Mouse (Mus musculus) myocyte (in vitro differentiated cells): ENCODE measurements around the gene Pld4.

Experiments
- CEBPB ChIP-seq: IDR thresholded peaks from 2 replicates; pipeline ENCODE4 v1.6.1; 2011; ENCODE audit warnings: mild to moderate bottlenecking, moderate library complexity; ENCODE audit not compliant: poor library complexity, insufficient read depth, severe bottlenecking
- MAX ChIP-seq: IDR thresholded peaks from one replicate; pipeline ENCODE4 v1.6.1; 2011; ENCODE audit warnings: low read depth, mild to moderate bottlenecking, control low read depth
- POLR2A ChIP-seq: IDR thresholded peaks from one replicate; pipeline ENCODE4 v1.6.1; 2011; ENCODE audit warnings: low read depth, mild to moderate bottlenecking, control low read depth, moderate library complexity; ENCODE audit not compliant: insufficient read length

GRCm38 (mm10) chr12:112806044-112806443 is 45.6 kb downstream of the Pld4 start:
- TF ChIP-seq MAX (no peak), POLR2A (no peak), CEBPB (no peak)
